Mouse (Mus musculus) heart, adult 2 months (tissue): ENCODE measurements around the gene Rasgef1b.

Experiments used
- CTCF ChIP-seq: fragments of 200-600 bp; IDR thresholded peaks from 2 replicates; pipeline ENCODE4 v1.8.1; 2022; ENCODE audit warnings: antibody characterized with exemption, mild to moderate bottlenecking, moderate library complexity
- POLR2A ChIP-seq: fragments of 200-500 bp; IDR thresholded peaks from 2 replicates; pipeline ENCODE4 v1.6.1; 2011; ENCODE audit warnings: mild to moderate bottlenecking, low read depth, low read length, control low read depth; ENCODE audit not compliant: insufficient read depth

DNA sequence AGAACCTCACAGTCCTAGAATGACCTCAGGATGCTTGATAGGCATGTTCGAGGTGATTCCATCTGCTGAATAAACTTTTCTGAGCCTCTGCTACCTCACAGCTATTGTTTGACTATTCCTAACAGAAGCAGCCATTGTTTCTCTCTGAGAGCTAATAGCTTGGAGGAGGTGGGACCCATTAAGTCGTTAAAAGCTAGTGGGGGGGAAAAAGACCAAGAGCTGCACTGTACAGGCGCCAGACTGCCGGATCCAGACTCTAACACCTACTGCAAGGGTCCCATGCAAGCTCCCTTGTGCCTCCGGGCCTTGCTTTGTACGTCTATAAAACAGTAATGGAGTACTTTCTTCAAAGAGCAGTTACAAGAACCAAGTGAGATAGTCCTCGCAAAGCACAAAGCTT lies 176.2 kb downstream of the Rasgef1b start:
- TF ChIP-seq CTCF (no peak), POLR2A (no peak)
